Mouse (Mus musculus) limb, embryonic 14.5 days (tissue): Measurements from ENCODE around the gene Cfap70. TPM values are rescaled to one million over a fixed set of nuclear protein-coding genes. Genes with fewer than 3 reads are reported as not detected.
A peak's percentile ranks its signal among the peaks of the same experiment; 100 is the strongest.

Source experiments
- ATAC-seq: fragments of 200-750 bp; cut with Nextera tagmentation; 2 replicates; pipeline ENCODE4 v1.8.0; 2017; ENCODE audit warnings: low read depth, moderate number of reproducible peaks, moderate TSS enrichment; ENCODE audit not compliant: low FRiP score
- DNase-seq: peaks from one replicate; pipeline ENCODE4 v3.0.0-alpha.2; 2015; ENCODE audit warnings: low spot score
- H3K27ac ChIP-seq: fragments of 300-500 bp; sonication (generic); replicated peaks from 2 replicates; pipeline ENCODE4 v1.5.1; 2014; ENCODE audit warnings: low read depth, mild to moderate bottlenecking, low read length, moderate library complexity, mixed read lengths
- H3K27me3 ChIP-seq: fragments of 300-500 bp; sonication (generic); 2 replicates; pipeline ENCODE4 v1.6.1; 2014; ENCODE audit warnings: low read length, mixed read lengths; ENCODE audit not compliant: control insufficient read depth, insufficient read depth
- H3K36me3 ChIP-seq: fragments of 300-500 bp; sonication (generic); 2 replicates; pipeline ENCODE4 v1.6.1; 2014; ENCODE audit warnings: mild to moderate bottlenecking, low read length, moderate library complexity, mixed read lengths; ENCODE audit not compliant: control insufficient read depth, insufficient read depth
- H3K4me1 ChIP-seq: fragments of 300-500 bp; sonication (generic); 2 replicates; pipeline ENCODE4 v1.6.1; 2014; ENCODE audit warnings: antibody characterized with exemption, low read length, mixed read lengths; ENCODE audit not compliant: control insufficient read depth, insufficient read depth
- H3K4me2 ChIP-seq: fragments of 300-500 bp; sonication (generic); replicated peaks from 2 replicates; pipeline ENCODE4 v1.6.1; 2014; ENCODE audit warnings: low read depth, mild to moderate bottlenecking, low read length, moderate library complexity; ENCODE audit not compliant: severe bottlenecking
- H3K4me3 ChIP-seq: fragments of 300-500 bp; sonication (generic); replicated peaks from 2 replicates; pipeline ENCODE4 v1.5.1; 2014; ENCODE audit warnings: low read length
- H3K9ac ChIP-seq: fragments of 300-500 bp; sonication (generic); 2 replicates; pipeline ENCODE4 v1.6.1; 2014; ENCODE audit warnings: mild to moderate bottlenecking, low read depth, low read length, moderate library complexity; ENCODE audit not compliant: severe bottlenecking
- H3K9me3 ChIP-seq: fragments of 300-500 bp; sonication (generic); 2 replicates; pipeline ENCODE4 v1.6.1; 2016; ENCODE audit warnings: low read length; ENCODE audit not compliant: control insufficient read depth
- POLR2A ChIP-seq: fragments of 200-500 bp; IDR thresholded peaks from 2 replicates; pipeline ENCODE4 v1.8.0; 2012; ENCODE audit warnings: inconsistent platforms, mild to moderate bottlenecking, moderate library complexity, borderline replicate concordance; ENCODE audit not compliant: insufficient read depth, insufficient read length; ENCODE audit errors: extremely low read depth
- WGBS: fragments of 180-500 bp; shearing (Covaris S2); extraction: QIAGEN DNeasy Blood & Tissue Kit; methylation state at CpG from one replicate; pipeline ENCODE4 v1.1.7; 2014; 5-methylcytosine and 5-hydroxymethylcytosine counted together
- polyA plus RNA-seq, 2 experiments: library from polyadenylated mRNA; depleted of rRNA in 1 of 2; stranded (reverse) in 1 of 2; unstranded in 1 of 2; fragments of >200 nt; fragmentation: Nextera tagmentation in 1 of 2; extraction: Ambion mirVana in 1 of 2; gene quantifications; 2 replicates each; pipeline versions ENCODE4 v1.2.1 to v1.2.3; 2012 to 2014

Gene Cfap70
- polyA plus RNA-seq, 2 experiments, result 0.30 to 0.76 TPM

- H3K27me3 ChIP-seq, result no peaks in the 10 kb centered on the region
- ATAC-seq, result peak; percentile 91
- H3K36me3 ChIP-seq, result peaks cover 23% of the 10 kb centered on the region
- WGBS, result under 1% methylated on average over 55 of the region's 68 CpGs
- no peaks in the 10 kb centered on the region for H3K9me3 ChIP-seq
- H3K27ac ChIP-seq, result peak within 1 kb of the TSS; percentile 82
- no peaks in the 10 kb centered on the region for H3K4me1 ChIP-seq
- peak; percentile 98 for DNase-seq
- H3K9ac ChIP-seq, result peak within 1 kb of the TSS; percentile 84
- peak within 1 kb of the TSS; percentile 82 for H3K4me3 ChIP-seq
- H3K4me2 ChIP-seq, result peak within 1 kb of the TSS; percentile 62
- TF ChIP-seq POLR2A, result peak; percentile 85; the same call in 1 of the 2 replicates
Measured at GRCm38 (mm10) chr14:20393205-20393913, 58.7 kb downstream of the Cfap70 start, which contains the start of gene Mrps16. Mrps16 (minus strand) TSS chr14:20393634.

GRCm38 (mm10) chr14:20392326-20392725, 59.7 kb downstream of the Cfap70 start:
- Histone ChIP-seq H3K9ac (no peak overlapping the region), H3K4me3 (no peak overlapping the region), H3K4me1 (peaks cover 8% of the 10 kb centered on the region), H3K27ac (no peak overlapping the region), H3K36me3 (peaks cover 29% of the 10 kb centered on the region), H3K9me3 (no peaks in the 10 kb centered on the region), H3K27me3 (no peaks in the 10 kb centered on the region), H3K4me2 (0 out of 2 replicates have a peak overlapping the region, but pooled peaks have one; percentile 15)
- no peak for TF ChIP-seq POLR2A
- 88% methylated on average over 3 of the region's 4 CpGs for WGBS
- DNase-seq (no peak), ATAC-seq (no peak)

- Histone ChIP-seq H3K9ac (no peak overlapping the region), H3K4me1 (peaks cover 23% of the 10 kb centered on the region), H3K36me3 (peaks cover 55% of the 10 kb centered on the region), H3K27ac (no peak overlapping the region), H3K27me3 (no peaks in the 10 kb centered on the region), H3K4me2 (peak overlapping the region; percentile 58; the same call in 1 of the 2 replicates), H3K4me3 (peak overlapping the region; percentile 76), H3K9me3 (no peaks in the 10 kb centered on the region)
- ATAC-seq, result no peak
- no peak for TF ChIP-seq POLR2A
- 85% methylated on average over 8 of the region's 8 CpGs for WGBS
- no peak for DNase-seq
Measured at GRCm38 (mm10) chr14:20389446-20390079, 62.5 kb downstream of the Cfap70 start.

GRCm38 (mm10) chr14:20388441-20389129, 63.4 kb downstream of the Cfap70 start, which contains the start of gene Dnajc9:
Dnajc9 (minus strand) TSS chr14:20388910.
- Histone ChIP-seq H3K27me3 (no peaks in the 10 kb centered on the region), H3K36me3 (peaks cover 63% of the 10 kb centered on the region), H3K4me3 (peak within 1 kb of the TSS; percentile 76), H3K4me2 (peak within 1 kb of the TSS; percentile 58), H3K9ac (peak within 1 kb of the TSS; percentile 74), H3K4me1 (peaks cover 23% of the 10 kb centered on the region), H3K27ac (peak within 1 kb of the TSS; percentile 86), H3K9me3 (no peaks in the 10 kb centered on the region)
- ATAC-seq (peak; percentile 77), DNase-seq (peak; percentile 93)
- 0% methylated on average over 31 of the region's 59 CpGs for whole genome bisulfite sequencing
- TF ChIP-seq POLR2A, result peak; percentile 80; the same call in 1 of the 2 replicates

- no peak for DNase-seq
- Histone ChIP-seq H3K9ac (no peak overlapping the region), H3K4me3 (no peak overlapping the region), H3K4me1 (no peaks in the 10 kb centered on the region), H3K27me3 (no peaks in the 10 kb centered on the region), H3K36me3 (peaks cover 59% of the 10 kb centered on the region), H3K4me2 (no peak overlapping the region), H3K27ac (no peak overlapping the region), H3K9me3 (no peaks in the 10 kb centered on the region)
- WGBS, result 85% methylated on average over 9 of the region's 9 CpGs
- no peak for ATAC-seq
- no peak for TF ChIP-seq POLR2A
Measured at GRCm38 (mm10) chr14:20379753-20380430, 72.1 kb downstream of the Cfap70 start.
